Mouse (Mus musculus) MEL (cell line): Measurements from ENCODE around the gene Olfr145.

Experiments
- BHLHE40 ChIP-seq: IDR thresholded peaks from 2 replicates; pipeline ENCODE4 v1.6.1; 2012; ENCODE audit warnings: low read depth, mild to moderate bottlenecking, inconsistent platforms, low read length, improper control_type of control experiment, borderline replicate concordance
- CHD1 ChIP-seq: IDR thresholded peaks from 2 replicates; pipeline ENCODE4 v1.6.1; 2012; ENCODE audit warnings: low read depth, mild to moderate bottlenecking, inconsistent platforms, low read length, improper control_type of control experiment
- CTCF ChIP-seq, 3 experiments: IDR thresholded peaks in 2 of 3; conservative IDR thresholded peaks in 1 of 3; 2 replicates each; pipeline ENCODE4 v1.5.1; 2011 to 2012; ENCODE audit warnings: low read length in 3 of 3, low read depth in 2 of 3, mild to moderate bottlenecking in 2 of 3, improper control_type of control experiment in 1 of 3, inconsistent platforms in 1 of 3, mixed read lengths in 1 of 3, moderate library complexity in 1 of 3; ENCODE audit not compliant: control insufficient read depth in 1 of 3, insufficient read depth in 1 of 3, poor library complexity in 1 of 3, severe bottlenecking in 1 of 3
- EP300 ChIP-seq, 2 experiments: IDR thresholded peaks; 2 replicates each; pipeline ENCODE4 v1.6.1; 2011; ENCODE audit warnings: improper control_type of control experiment in 2 of 2, low read length in 2 of 2, low read depth in 1 of 2, mild to moderate bottlenecking in 1 of 2
- ETS1 ChIP-seq: IDR thresholded peaks from 2 replicates; pipeline ENCODE4 v1.6.1; 2012; ENCODE audit warnings: low read depth, mild to moderate bottlenecking, inconsistent platforms, low read length, improper control_type of control experiment, moderate library complexity
- JUND ChIP-seq: IDR thresholded peaks from 2 replicates; pipeline ENCODE4 v1.6.1; 2011; ENCODE audit warnings: low read depth, mild to moderate bottlenecking, improper control_type of control experiment, low read length
- MAX ChIP-seq: IDR thresholded peaks from 2 replicates; pipeline ENCODE4 v1.6.1; 2011; ENCODE audit warnings: low read length, improper control_type of control experiment
- POLR2A ChIP-seq, 2 experiments: IDR thresholded peaks; 2 replicates each; pipeline ENCODE4 v1.6.1; 2011 to 2012; ENCODE audit warnings: low read length in 2 of 2, mild to moderate bottlenecking in 2 of 2, control low read depth in 1 of 2, improper control_type of control experiment in 1 of 2, low read depth in 1 of 2, moderate library complexity in 1 of 2; ENCODE audit not compliant: control insufficient read depth in 1 of 2, insufficient read depth in 1 of 2, poor library complexity in 1 of 2
- SIN3A ChIP-seq: IDR thresholded peaks from 2 replicates; pipeline ENCODE4 v1.6.1; 2012; ENCODE audit warnings: low read length, improper control_type of control experiment, inconsistent platforms
- TAL1 ChIP-seq: IDR thresholded peaks from 2 replicates; pipeline ENCODE4 v1.6.1; 2012; ENCODE audit warnings: mild to moderate bottlenecking, inconsistent platforms, low read length, moderate library complexity, mixed read lengths
- TBP ChIP-seq: IDR thresholded peaks from 2 replicates; pipeline ENCODE4 v1.8.0; 2011; ENCODE audit warnings: low read depth, low read length, improper control_type of control experiment
- USF1 ChIP-seq: IDR thresholded peaks from 2 replicates; pipeline ENCODE4 v1.6.1; 2014; ENCODE audit warnings: low read depth, mild to moderate bottlenecking, inconsistent platforms, low read length, improper control_type of control experiment, moderate library complexity

- no peak for TF ChIP-seq POLR2A (IDR thresholded peaks at IDR 0.05; ENCODE audit: control insufficient read depth in 1 of 2, insufficient read depth in 1 of 2, low read depth in 1 of 2, low read length in 2 of 2, poor library complexity in 1 of 2)
- no peak for TF ChIP-seq CTCF (IDR thresholded peaks at IDR 0.05 in 2 of 3, conservative IDR thresholded peaks at IDR 0.05 in 1 of 3; ENCODE audit: control insufficient read depth in 1 of 3, insufficient read depth in 1 of 3, low read depth in 2 of 3, low read length in 3 of 3, poor library complexity in 1 of 3, severe bottlenecking in 1 of 3)
- no peak for TF ChIP-seq EP300 (IDR thresholded peaks at IDR 0.05; ENCODE audit: low read depth in 1 of 2, low read length in 2 of 2)
- no peak for TF ChIP-seq BHLHE40
- no peak for TF ChIP-seq USF1
- TF ChIP-seq TAL1: no peak
- no peak for TF ChIP-seq CHD1
- TF ChIP-seq ETS1: no peak
- TF ChIP-seq TBP: no peak
- no peak for TF ChIP-seq SIN3A
- TF ChIP-seq MAX: no peak
- no peak for TF ChIP-seq JUND
Measured at GRCm38 (mm10) chr9:37925445-37925844, 28.9 kb downstream of the Olfr145 start.
